Mouse (Mus musculus): ENCODE results near the gene Wdpcp. TPM values are rescaled to one million over a fixed set of nuclear protein-coding genes. Genes with fewer than 3 reads are reported as not detected.

Gene Wdpcp
- total RNA-seq, 4 experiments from 2014 or later: 12.7 to 16.4 (median 14.1) TPM

- peak in 1 of 2 experiments; percentile 39 for DNase-seq (ENCODE audit: low spot score in 2 of 2)
Measured at GRCm38 (mm10) chr11:21569456-21570108, 2.5 kb upstream of the Wdpcp start.

- DNase-seq (ENCODE audit: low spot score in 2 of 2): no peak
Measured at GRCm38 (mm10) chr11:21570109-21570474, 1.9 kb upstream of the Wdpcp start.

- DNase-seq (ENCODE audit: low spot score in 2 of 2): peak in 1 of 2 experiments; percentile 64
Measured at GRCm38 (mm10) chr11:21570973-21571372, 1.1 kb upstream of the Wdpcp start.

- no peak for DNase-seq (ENCODE audit: low spot score in 2 of 2)
Measured at GRCm38 (mm10) chr11:21581472-21581871, 9.4 kb downstream of the Wdpcp start.

- DNase-seq (ENCODE audit: low spot score in 2 of 2): no peak
Measured at GRCm38 (mm10) chr11:21583286-21583685, 11.3 kb downstream of the Wdpcp start.

DNA sequence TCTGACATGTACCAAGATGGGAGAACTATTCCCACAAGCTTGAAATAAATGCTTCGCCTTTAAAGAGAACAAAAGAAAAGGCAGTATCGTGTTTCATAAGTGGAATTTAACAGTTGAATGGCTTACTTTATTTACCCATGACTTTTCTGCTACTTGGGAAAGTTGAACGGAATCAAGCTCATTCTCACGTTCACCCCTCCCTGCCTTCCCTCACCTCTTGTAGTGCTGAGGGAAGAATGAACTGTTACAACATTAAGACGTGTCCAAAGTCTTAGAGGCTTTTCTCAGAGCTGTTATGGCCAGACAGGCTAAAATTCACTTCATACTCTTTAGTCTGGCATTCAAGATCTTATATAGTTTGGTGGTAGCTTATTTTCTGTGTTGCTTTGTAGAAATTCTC lies 30.5 kb downstream of the Wdpcp start:
- no peak for DNase-seq (ENCODE audit: low spot score in 2 of 2)

GRCm38 (mm10) chr11:21615915-21616314 lies 43.9 kb downstream of the Wdpcp start:
- no peak for DNase-seq (ENCODE audit: low spot score in 2 of 2)

GRCm38 (mm10) chr11:21634171-21634907 lies 62.3 kb downstream of the Wdpcp start:
- no peak for DNase-seq (ENCODE audit: low spot score in 2 of 2)

- DNase-seq (ENCODE audit: low spot score in 2 of 2): no peak
Measured at GRCm38 (mm10) chr11:21638341-21638740, 66.3 kb downstream of the Wdpcp start.

DNA sequence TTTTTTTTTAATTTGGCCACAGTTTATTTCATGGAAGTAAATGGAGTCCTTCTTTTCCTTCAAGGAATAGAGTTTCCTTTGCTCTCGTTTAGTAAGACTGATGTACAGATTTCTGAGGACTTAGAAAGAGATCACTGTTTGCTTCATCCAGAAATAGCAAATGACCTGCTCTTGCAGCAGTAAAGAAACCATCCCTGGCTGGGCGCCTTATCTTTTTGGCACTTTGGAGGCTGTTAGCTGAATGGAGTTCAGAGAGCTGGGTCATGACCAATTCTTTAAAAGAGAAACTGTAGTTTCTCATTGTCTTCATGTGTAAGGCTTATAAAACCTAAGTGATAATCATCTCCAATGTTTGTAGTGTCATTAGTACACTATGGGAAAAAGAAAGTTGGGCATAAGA lies 67.5 kb downstream of the Wdpcp start:
- DNase-seq (ENCODE audit: low spot score in 2 of 2): no peak

GRCm38 (mm10) chr11:21644231-21644630 lies 72.2 kb downstream of the Wdpcp start:
- no peak for DNase-seq (ENCODE audit: low spot score in 2 of 2)

GRCm38 (mm10) chr11:21646136-21646535 lies 74.1 kb downstream of the Wdpcp start:
- DNase-seq (ENCODE audit: low spot score in 2 of 2): no peak

DNA sequence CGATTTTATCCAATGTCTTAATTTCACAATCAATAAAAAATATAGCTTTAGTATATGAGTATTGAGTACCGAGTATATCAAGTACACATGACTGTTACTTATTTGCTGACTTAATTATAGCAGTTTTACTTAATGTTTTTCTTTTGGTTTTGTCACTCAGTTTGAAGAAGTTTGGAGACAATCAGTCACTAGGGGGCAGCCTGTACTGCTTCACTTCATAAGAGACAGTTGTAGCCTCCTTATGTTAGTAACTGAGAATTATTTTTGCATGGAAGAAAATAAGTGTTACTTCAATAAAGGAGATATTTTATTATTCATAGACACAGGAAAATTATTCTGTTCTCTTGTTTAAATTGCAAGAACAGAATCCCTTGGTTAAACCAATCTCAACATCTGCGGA lies 87.0 kb downstream of the Wdpcp start:
- DNase-seq (ENCODE audit: low spot score in 2 of 2): no peak

- DNase-seq (ENCODE audit: low spot score in 2 of 2): no peak
Measured at GRCm38 (mm10) chr11:21677034-21677433, 105.0 kb downstream of the Wdpcp start.

DNA sequence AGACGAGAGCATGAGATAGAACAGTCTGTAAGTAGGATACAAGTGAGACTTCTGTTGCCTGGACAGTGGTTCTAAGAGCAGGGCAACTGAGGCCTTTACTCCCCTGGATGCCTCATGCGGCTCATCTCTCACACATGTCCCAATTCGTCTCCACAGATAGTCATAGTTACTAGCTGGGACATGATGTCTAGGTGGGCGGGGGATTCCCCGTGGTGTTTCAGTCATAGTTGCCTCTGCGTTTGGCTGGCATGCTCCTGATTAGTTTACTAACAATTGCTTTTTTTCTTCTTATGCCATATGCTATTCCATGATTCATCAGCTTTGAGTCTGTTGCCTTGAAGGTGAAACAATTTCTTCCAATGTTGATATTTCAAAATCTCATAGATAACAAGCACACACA lies 116.4 kb downstream of the Wdpcp start:
- DNase-seq (ENCODE audit: low spot score in 2 of 2): peak in 1 of 2 experiments; percentile 52

- no peak for DNase-seq (ENCODE audit: low spot score in 2 of 2)
Measured at GRCm38 (mm10) chr11:21690730-21691129, 118.7 kb downstream of the Wdpcp start.

DNA sequence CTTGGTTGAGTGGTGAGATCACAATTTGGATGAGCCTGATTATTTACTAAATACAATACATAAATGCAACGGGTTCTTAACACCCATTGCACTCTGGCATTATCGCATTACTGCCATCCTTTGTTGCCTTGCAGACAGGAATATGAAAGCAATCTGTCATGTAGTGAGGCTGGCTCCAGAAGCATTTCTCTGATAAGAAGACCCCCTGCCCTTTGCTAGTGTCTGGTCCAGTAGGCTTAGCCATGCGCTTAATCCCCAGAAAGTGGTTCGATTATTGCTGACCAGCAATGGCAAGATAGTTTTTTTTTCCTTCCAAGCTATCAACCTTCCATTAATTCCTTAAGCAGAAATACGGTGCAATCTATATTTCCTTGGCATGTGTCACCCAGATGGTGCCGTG lies 122.1 kb downstream of the Wdpcp start:
- no peak for DNase-seq (ENCODE audit: low spot score in 2 of 2)

- DNase-seq (ENCODE audit: low spot score in 2 of 2): no peak
Measured at GRCm38 (mm10) chr11:21697642-21698041, 125.6 kb downstream of the Wdpcp start.

GRCm38 (mm10) chr11:21713508-21713907 lies 141.5 kb downstream of the Wdpcp start:
- no peak for DNase-seq (ENCODE audit: low spot score in 2 of 2)

GRCm38 (mm10) chr11:21714065-21714464 lies 142.0 kb downstream of the Wdpcp start:
- DNase-seq (ENCODE audit: low spot score in 2 of 2): no peak

DNA sequence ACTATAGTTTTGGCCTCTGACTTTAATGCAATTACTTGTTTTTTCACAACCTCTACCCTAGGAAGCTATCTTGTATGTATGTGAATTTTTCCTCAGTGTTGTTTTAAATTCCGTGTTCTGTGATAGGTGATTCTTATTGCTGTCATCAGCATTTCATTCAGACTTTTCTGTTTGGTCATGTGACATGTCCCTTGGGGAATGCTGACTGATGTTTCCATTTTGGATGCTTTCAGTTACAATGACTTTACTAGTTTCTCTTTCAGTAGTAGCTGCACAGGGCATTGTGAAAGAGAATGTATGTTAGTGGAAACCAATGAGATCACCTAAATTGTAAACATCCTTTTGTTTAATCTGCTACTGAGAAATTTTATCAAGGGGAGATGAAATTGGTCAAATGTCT lies 154.3 kb downstream of the Wdpcp start:
- no peak for DNase-seq (ENCODE audit: low spot score in 2 of 2)

GRCm38 (mm10) chr11:21729056-21729455 lies 157.0 kb downstream of the Wdpcp start:
- DNase-seq (ENCODE audit: low spot score in 2 of 2): no peak

DNA sequence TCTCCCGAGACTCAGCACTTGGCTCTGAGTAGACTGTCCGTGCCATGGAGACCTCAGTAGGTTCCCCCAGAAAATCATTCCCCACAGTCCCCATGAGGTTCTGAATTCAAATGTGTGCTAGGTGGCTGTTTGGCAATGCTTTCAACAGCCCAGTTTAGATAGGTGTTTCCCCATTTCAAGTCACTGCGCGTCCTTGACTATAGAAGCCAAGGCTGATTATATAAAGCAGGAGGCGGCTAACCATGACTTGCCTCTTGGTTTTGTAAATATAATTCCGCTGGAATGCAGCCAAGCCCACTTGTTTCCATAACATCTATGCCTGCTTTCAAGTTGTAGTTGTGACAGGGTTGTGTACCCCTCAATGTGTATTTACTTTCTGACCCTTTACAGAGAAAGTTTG lies 157.9 kb downstream of the Wdpcp start:
- DNase-seq (ENCODE audit: low spot score in 2 of 2): no peak

Measured in left cerebral cortex, adult 8-10 months (tissue).